Mouse (Mus musculus) gastrocnemius, postnatal 10 days (tissue): Measurements from ENCODE around the gene Tmprss5. TPM values are rescaled to one million over a fixed set of nuclear protein-coding genes. Genes with fewer than 3 reads are reported as not detected.

Experiments
- DNase-seq: peaks from one replicate; pipeline ENCODE4 v3.0.0; 2021; ENCODE audit warnings: mixed read lengths
- long read RNA-seq, 2 experiments: library from polyadenylated mRNA; stranded (forward); transcript quantifications; one replicate each; pipeline ENCODE4 v2.0.0; 2021
- total RNA-seq, 2 experiments: library from RNA; stranded (reverse); gene quantifications; 2 replicates each; pipeline ENCODE4 v1.2.3; 2021

The Tmprss5 gene
- total RNA-seq: 1 to 10 TPM in 1 of 2 experiments, under 1 TPM in 1; 0.85 to 1.8 TPM
- long read RNA-seq, experiment 1, partial matches to known transcripts: 3 of 4 reads
- long read RNA-seq, experiment 1, other reads (novel, unspliced or antisense): 1 of 4 reads
- long read RNA-seq, experiment 2: 0 reads

DNA sequence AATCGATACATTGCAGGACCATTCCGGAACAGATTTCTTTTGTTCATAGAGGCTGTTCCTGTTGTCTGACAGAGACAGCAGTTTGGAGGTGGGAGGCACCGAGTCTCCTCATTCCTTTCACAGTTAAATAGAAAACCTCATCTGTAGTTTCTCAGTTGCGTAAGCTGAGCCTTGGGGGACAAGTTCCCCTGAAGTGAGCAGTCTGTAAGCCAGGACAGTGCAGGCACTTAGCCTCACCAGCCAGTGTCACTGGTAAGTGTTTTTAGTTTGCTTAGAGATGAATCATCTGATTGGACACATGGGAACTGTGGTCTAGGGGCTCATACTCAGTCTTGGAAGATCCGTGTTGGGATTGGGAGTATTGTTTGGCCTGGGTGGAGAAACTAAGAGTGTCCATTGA lies at the start of gene Tmprss5:
Gene Tmprss5 (plus strand): TSS at position 154 of the 400 bp plus-strand sequence.
- DNase-seq: no peak

DNA sequence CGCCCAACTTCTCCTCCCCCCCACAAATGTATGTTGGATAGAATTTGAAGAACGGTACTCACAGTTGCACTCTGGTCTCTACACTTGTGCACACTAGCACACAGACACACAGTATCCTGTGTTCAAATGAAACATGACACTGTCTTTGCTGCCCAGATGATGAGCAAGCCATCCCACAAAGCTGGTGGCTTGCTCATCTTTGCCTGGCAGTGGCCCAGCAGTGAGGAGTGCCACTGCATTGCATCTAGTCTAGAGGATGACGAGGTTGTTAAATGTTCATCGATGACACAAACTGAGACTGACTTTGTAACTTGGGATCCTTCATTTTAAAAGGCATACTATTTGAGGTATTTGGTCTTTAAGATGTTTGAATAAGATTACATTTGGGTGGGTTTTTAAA lies 46.3 kb upstream of the Tmprss5 start:
- peak; percentile 34 for DNase-seq

DNA sequence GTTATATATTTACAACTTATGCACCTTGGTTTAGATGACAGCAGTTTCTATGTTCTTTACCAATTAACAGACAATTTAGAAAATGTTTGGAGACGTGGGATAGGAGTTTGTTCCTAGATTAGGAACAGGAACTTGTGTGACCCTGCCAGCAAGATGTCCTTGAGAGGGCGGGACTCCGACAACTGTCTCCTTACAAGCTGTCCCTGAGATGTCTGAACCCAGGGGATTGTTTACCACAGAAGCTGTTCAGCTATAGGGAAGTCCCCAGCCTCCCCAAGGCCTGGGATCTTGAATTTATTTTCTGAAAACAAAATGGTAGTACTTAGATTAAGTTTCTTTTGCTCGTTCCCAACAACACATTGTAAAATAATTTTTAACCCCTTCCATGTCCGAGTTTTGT lies 30.2 kb upstream of the Tmprss5 start:
- DNase-seq: no peak

DNA sequence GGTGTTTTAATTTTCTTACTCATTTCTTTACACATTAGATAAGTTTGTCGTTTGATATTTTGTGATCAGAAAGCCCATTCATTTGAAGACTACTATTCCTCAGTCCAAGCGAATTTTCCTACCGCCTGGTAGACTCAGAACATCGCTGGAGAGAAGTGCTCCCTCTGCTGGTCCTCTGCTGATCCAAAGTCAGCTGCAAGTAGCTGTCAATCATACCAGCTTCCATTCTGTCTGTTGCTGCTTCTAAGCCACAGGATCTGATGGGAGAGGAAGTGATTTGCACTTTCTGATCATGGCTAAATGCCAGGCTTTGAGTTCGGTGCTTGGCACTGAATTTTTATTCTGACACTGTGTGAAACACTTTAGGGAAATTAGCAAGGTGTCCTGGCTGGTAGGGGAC lies 29.7 kb upstream of the Tmprss5 start:
- DNase-seq: peak; percentile 62

DNA sequence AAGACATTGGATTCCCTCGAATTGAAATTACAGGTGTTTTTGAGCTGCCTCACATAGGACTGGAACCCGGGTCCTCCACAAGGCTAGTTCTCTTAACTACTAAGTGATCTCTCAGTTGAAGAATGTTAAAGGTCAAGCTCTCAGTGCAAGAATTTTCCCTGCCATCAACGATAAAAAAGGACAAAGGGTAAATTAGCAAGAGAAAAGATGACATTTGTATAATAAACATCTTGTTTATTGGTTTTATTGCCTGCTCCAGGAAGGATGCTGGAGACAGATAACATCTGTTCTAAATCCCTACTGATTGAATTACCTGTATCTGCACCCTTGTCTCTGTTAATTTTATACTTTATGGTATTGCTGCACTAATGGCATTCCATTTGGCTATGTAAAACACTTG lies 27.0 kb upstream of the Tmprss5 start:
- DNase-seq: no peak

DNA sequence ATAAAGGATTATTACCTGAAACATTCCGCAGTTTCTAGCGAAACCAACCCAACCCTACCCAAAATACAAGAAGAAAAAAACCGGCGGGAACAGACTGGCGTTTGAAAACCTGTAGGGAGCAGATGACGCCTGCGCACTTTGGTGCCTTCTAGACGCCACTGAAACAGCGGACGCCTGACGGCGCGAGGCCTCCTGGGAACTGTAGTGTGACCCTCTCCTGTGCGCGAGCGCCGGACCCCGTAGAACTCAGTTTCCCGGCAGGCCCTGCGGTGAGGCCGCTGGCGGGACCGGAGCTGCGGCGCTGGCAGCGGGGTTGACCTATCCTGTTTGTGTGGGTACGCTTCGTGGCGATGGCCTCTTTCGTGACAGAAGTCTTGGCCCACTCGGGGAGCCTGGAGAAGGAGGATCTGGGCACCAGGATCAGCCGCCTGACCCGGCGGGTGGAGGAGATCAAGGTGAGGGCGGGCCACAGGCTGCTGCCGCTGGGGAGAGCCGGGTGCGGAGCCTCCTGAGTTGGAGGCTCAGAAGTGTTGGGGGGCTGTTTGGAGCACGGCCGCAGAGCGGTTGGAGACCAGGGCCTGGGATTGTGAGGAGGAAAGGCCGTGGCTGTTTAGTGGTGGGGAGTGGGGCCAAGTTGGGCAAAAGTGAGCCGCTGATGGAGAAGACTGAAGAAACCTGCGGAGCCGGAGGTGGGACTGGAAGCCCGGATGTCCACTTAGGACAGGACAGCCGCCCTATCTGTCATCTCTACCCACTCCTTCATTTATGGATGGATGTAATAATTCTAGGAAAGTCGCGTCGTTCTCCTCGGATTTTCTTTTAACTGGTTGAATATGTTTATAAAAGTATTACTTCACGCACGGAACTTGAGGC lies 25.5 kb upstream of the Tmprss5 start, which contains the start of gene Zw10:
Gene Zw10 (plus strand): TSS at position 281 of the 873 bp plus-strand sequence.
- DNase-seq: peak; percentile 91

DNA sequence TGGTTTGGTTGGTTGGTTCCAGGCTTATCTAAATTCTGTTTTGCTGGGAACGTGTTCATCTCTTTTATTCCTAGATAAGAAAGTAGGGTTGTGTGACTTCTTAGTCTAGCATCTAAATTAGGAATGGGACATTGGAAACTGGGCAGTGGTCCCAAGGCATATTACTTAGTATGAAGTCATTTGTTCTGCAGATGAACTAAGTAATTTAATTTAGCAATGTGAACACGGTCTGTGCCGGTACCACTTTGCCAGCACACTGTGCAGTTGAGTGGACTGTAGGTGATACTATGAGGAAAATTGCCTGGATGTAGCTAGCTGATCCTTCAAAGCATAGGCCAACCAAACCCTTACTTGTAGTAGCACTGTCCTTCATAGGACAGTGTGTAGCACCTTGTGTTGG lies 4.2 kb upstream of the Tmprss5 start:
- no peak for DNase-seq

GRCm38 (mm10) chr9:49081561-49081960 lies 501 bp downstream of the Tmprss5 start:
- peak; percentile 77 for DNase-seq

DNA sequence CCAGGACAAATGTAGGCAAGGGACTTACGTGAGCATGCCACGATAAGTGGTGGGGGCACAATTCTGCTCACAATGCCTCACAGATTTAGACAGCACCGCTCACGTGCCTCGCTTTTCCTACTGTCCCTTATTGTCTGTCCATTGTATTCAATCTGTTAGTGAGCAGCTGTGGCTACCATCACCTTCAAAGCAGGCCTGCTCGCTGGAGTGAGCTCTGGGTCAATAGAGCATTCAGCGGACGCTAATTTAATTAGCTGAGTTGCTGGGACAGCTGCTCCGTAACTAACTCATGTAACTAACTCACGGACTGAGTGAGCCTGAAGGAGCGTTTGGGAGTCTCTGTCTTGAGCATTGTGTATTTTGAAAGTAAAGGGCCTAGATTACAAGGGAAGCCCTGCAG lies 6.3 kb downstream of the Tmprss5 start:
- DNase-seq: no peak

DNA sequence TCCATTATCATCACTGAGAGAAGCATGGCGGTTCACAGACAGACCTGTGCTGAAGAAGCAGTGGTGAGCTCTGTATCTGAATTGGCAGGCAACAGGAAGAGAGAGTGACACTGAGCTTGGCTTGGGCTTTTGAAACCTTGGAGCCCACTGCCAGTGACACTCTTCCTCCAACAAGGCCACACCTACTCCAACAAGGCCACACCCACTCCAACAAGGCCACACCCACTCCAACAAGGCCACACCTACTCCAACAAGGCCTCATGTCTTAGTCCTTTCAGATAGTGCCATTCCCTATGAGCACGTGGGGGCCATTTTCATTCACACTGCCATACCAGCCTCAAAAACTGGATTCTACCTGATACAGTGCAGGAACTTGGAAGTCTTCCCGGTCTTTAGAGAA lies 17.8 kb downstream of the Tmprss5 start:
- no peak for DNase-seq

- DNase-seq: no peak
These were observed 21.3 kb downstream of the Tmprss5 start for GRCm38 (mm10) chr9:49102328-49102727.

DNA sequence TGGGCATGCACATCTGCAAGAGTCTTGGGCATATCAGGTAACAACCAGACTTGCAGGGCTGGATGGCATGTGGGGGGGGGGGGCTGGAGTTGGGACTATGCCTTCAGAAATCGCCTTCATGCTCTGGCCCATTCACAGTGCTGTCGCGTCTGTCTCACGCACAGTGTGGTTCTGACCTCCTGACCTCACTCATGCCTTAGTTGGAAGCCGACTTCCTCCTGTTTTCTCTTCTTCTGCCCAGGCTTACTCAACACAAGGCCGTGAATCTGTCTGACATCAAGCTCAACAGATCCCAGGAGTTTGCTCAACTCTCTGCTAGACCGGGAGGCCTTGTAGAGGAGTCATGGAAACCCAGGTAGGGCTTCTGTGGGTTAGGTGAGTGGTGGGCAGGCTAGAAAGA lies 28.0 kb downstream of the Tmprss5 start:
- DNase-seq: no peak

DNA sequence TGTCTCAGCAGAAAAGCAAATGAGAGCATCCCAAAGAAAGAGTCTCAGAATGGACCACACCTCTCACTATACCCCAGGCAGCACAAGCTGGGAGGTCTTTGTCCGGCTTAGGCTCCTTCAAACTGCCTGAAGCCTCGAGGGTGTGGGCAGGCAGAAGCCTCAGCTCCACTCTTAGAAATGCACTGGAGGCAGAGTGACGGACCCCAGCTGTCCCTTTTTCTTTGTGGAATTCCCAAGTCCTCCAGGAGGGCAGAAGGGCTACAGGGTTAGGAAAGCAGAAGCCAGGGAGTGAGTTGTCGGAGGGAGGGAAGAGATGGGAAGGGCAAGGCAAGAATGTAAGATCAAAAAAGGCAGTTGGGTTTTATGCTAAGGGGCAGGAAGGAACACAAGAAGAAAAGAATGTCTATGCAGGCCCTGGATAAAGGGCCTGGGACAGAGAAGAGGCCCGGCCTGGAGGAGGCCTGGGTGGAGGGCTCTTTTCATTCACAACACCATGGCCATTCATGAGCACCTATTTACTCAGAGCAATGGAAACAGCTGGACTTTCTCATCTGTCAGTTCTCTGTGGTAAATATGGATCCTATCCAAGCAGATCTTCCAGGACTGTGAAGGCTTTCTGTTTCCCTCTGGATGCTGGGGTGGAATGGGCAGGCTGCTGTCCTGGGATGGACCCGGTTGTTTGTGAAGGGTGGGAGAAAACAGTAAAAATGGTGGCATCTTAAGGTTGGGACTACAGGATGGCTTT lies 29.6 kb downstream of the Tmprss5 start:
- no peak for DNase-seq

- DNase-seq: no peak
These were observed 30.2 kb downstream of the Tmprss5 start for GRCm38 (mm10) chr9:49111296-49111695.

GRCm38 (mm10) chr9:49118271-49118825 lies 37.3 kb downstream of the Tmprss5 start:
- no peak for DNase-seq

DNA sequence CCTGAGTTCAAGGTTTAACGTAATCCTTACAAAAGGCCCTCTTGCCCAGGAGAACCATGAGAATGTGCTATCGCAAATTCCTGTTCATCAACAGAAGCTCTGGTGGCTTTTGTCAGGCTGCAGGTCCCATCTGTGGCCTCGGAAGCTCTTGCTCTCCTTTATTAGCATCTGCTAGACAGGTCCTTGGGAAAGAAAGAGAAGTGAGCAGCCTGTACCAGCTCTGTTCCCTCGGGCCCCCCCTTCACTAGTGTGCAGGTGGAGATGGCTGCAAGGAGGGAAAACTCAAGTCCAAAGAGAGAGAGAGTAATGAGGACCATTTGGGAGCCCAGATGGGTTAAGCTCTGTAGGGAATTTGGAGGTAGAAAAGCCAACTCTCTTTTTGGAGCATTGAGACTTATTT lies 38.7 kb downstream of the Tmprss5 start:
- no peak for DNase-seq

GRCm38 (mm10) chr9:49125706-49126105 lies 44.6 kb downstream of the Tmprss5 start:
- no peak for DNase-seq

- no peak for DNase-seq
These were observed 49.5 kb downstream of the Tmprss5 start for GRCm38 (mm10) chr9:49130514-49131010.

GRCm38 (mm10) chr9:49143841-49144240 lies 62.8 kb downstream of the Tmprss5 start:
- DNase-seq: no peak

- no peak for DNase-seq
These were observed 64.7 kb downstream of the Tmprss5 start for GRCm38 (mm10) chr9:49145776-49146175.

- DNase-seq: no peak
These were observed 66.0 kb downstream of the Tmprss5 start for GRCm38 (mm10) chr9:49147031-49147430.
